Mouse (Mus musculus): ENCODE results near the gene Nt5c2. TPM values are rescaled to one million over a fixed set of nuclear protein-coding genes. Genes with fewer than 3 reads are reported as not detected.

The Nt5c2 gene
- polyA plus RNA-seq, 1 experiment from 2014 or later: 107 TPM

GRCm38 (mm10) chr19:47023546-47023945 is 8.6 kb upstream of the Nt5c2 start:
- no peak overlapping the region for H3K4me2 ChIP-seq
- 80% methylated on average over 13 of the region's 13 CpGs for WGBS
- H3K4me3 ChIP-seq (ENCODE audit: low read depth, low read length): no peak overlapping the region
- no peak overlapping the region for H3K27ac ChIP-seq (ENCODE audit: low read depth, low read length)
- H3K4me1 ChIP-seq (replicated peaks; ENCODE audit: control insufficient read depth, insufficient read depth, low read length): no peaks in the 10 kb centered on the region
- peaks cover 9% of the 10 kb centered on the region for H3K27me3 ChIP-seq (replicated peaks; ENCODE audit: control insufficient read depth, insufficient read depth, low read length)
- no peak for ATAC-seq (replicated peaks; ENCODE audit: low FRiP score)
- DNase-seq (ENCODE audit: low spot score): no peak
- H3K36me3 ChIP-seq (ENCODE audit: control insufficient read depth, insufficient read depth, low read length): no peaks in the 10 kb centered on the region
- H3K9ac ChIP-seq (ENCODE audit: low read depth, low read length): no peak overlapping the region
- H3K9me3 ChIP-seq (ENCODE audit: control insufficient read depth, low read length): no peaks in the 10 kb centered on the region

GRCm38 (mm10) chr19:47022709-47023108 is 7.8 kb upstream of the Nt5c2 start:
- Histone ChIP-seq H3K9me3 (ENCODE audit: control insufficient read depth, low read length) (no peaks in the 10 kb centered on the region), H3K4me2 (no peak overlapping the region), H3K9ac (ENCODE audit: low read depth, low read length) (no peak overlapping the region), H3K4me1 (replicated peaks; ENCODE audit: control insufficient read depth, insufficient read depth, low read length) (no peaks in the 10 kb centered on the region), H3K36me3 (ENCODE audit: control insufficient read depth, insufficient read depth, low read length) (no peaks in the 10 kb centered on the region), H3K27ac (ENCODE audit: low read depth, low read length) (no peak overlapping the region), H3K4me3 (ENCODE audit: low read depth, low read length) (no peak overlapping the region), H3K27me3 (replicated peaks; ENCODE audit: control insufficient read depth, insufficient read depth, low read length) (peaks cover 17% of the 10 kb centered on the region)
- WGBS: 63% methylated on average over 4 of the region's 4 CpGs
- DNase-seq (ENCODE audit: low spot score) (no peak), ATAC-seq (replicated peaks; ENCODE audit: low FRiP score) (no peak)

DNA sequence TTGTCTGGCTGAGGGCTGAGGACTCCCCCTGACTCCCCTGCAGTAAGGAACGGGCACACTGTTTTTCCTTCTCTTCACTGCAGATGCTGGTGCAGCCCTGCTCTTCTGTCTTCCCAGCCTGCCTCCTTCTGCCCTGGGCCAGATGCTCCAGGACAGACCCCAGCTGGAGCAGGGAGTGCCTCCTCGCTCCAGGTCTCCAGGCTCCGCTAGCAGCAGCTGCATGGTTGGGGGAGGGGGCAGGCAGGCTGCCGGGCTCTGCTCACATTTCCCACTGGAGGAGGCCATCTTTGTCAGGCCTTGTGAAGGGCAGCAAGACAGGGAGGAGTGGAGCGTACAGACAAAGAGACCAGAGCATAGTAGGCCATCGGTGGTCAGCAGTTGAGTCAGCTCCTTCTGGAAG is 4.4 kb upstream of the Nt5c2 start:
- DNase-seq (ENCODE audit: low spot score) (no peak), ATAC-seq (replicated peaks; ENCODE audit: low FRiP score) (no peak)
- no peaks in the 10 kb centered on the region for H3K4me1 ChIP-seq (replicated peaks; ENCODE audit: control insufficient read depth, insufficient read depth, low read length)
- no peaks in the 10 kb centered on the region for H3K36me3 ChIP-seq (ENCODE audit: control insufficient read depth, insufficient read depth, low read length)
- H3K9ac ChIP-seq (ENCODE audit: low read depth, low read length): no peak overlapping the region
- H3K9me3 ChIP-seq (ENCODE audit: control insufficient read depth, low read length): no peaks in the 10 kb centered on the region
- no peak overlapping the region for H3K4me3 ChIP-seq (ENCODE audit: low read depth, low read length)
- 35% methylated on average over 6 of the region's 6 CpGs for WGBS
- peaks cover 47% of the 10 kb centered on the region for H3K27me3 ChIP-seq (replicated peaks; ENCODE audit: control insufficient read depth, insufficient read depth, low read length)
- no peak overlapping the region for H3K27ac ChIP-seq (ENCODE audit: low read depth, low read length)
- H3K4me2 ChIP-seq: no peak overlapping the region

DNA sequence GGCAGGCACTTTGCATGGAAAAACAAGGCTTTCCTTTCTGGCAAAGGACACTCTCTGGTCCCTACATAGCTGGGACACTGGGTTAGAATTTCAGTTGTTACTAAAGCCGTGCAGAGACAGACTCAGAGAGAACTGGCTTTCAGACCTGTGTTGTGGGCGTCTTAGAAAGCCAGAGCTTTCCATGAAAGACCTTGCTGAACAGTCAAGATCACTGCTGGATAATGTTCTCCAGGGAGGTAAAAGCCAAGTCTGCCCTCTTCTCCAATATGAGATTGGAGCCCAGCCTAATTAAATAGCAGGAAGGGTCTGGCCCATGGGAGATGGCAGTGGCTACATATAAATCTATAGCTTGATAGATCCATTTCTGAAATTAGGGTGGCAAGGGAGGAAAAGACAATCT is 3.4 kb upstream of the Nt5c2 start:
- ATAC-seq (replicated peaks; ENCODE audit: low FRiP score): no peak
- 53% methylated on average over 2 of the region's 2 CpGs for WGBS
- Histone ChIP-seq H3K4me2 (no peak overlapping the region), H3K4me3 (ENCODE audit: low read depth, low read length) (no peak overlapping the region), H3K4me1 (replicated peaks; ENCODE audit: control insufficient read depth, insufficient read depth, low read length) (no peaks in the 10 kb centered on the region), H3K9me3 (ENCODE audit: control insufficient read depth, low read length) (no peaks in the 10 kb centered on the region), H3K9ac (ENCODE audit: low read depth, low read length) (no peak overlapping the region), H3K27ac (ENCODE audit: low read depth, low read length) (no peak overlapping the region), H3K27me3 (replicated peaks; ENCODE audit: control insufficient read depth, insufficient read depth, low read length) (peaks cover 57% of the 10 kb centered on the region), H3K36me3 (ENCODE audit: control insufficient read depth, insufficient read depth, low read length) (no peaks in the 10 kb centered on the region)
- DNase-seq (ENCODE audit: low spot score): no peak

DNA sequence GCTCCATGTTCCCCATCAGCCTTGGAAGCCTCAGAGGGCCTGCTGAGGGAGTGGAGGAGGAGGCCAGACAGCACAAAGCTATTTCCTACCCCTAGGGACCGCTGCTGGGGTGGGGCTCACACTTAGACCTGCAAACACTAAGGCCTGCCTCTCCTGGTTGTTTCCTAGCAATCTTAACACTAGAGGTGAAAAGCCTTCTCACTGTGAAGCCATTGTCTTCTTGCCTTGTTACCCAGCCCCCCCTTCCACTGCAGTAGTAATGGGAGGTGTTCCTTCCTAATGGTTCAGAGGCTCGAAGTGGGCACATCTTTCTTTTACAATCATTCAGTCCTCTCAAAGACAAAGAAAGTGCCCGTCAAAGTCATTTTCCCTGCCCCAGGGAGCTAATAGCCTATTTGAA is 2.9 kb upstream of the Nt5c2 start:
- ATAC-seq (replicated peaks; ENCODE audit: low FRiP score) (no peak), DNase-seq (ENCODE audit: low spot score) (no peak)
- H3K36me3 ChIP-seq (ENCODE audit: control insufficient read depth, insufficient read depth, low read length): no peaks in the 10 kb centered on the region
- 13% methylated on average over 3 of the region's 3 CpGs for WGBS
- no peak overlapping the region for H3K9ac ChIP-seq (ENCODE audit: low read depth, low read length)
- H3K27ac ChIP-seq (ENCODE audit: low read depth, low read length): no peak overlapping the region
- H3K4me2 ChIP-seq: no peak overlapping the region
- H3K9me3 ChIP-seq (ENCODE audit: control insufficient read depth, low read length): no peaks in the 10 kb centered on the region
- H3K27me3 ChIP-seq (replicated peaks; ENCODE audit: control insufficient read depth, insufficient read depth, low read length): peaks cover 62% of the 10 kb centered on the region
- no peak overlapping the region for H3K4me3 ChIP-seq (ENCODE audit: low read depth, low read length)
- H3K4me1 ChIP-seq (replicated peaks; ENCODE audit: control insufficient read depth, insufficient read depth, low read length): no peaks in the 10 kb centered on the region

DNA sequence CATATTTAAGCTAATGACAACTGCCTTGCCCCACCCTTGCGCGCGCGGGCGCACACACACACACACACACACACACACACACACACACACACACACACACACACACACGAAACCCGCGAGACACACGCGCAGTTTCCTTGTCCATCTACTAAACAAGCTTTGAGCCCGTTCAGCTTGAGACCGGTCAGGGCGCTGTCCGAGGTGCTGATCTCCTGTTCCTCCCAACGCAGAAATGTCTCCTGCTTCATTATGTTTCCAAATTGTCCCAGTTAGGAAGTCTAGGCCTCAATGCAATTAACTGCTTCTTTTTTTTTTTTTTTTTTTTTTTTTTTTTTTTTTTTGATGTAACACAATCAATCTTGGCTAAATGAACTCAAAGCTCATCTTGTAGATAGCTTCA is 1.5 kb upstream of the Nt5c2 start:
- Histone ChIP-seq H3K4me3 (ENCODE audit: low read depth, low read length) (no peak overlapping the region), H3K27ac (ENCODE audit: low read depth, low read length) (no peak overlapping the region), H3K36me3 (ENCODE audit: control insufficient read depth, insufficient read depth, low read length) (no peaks in the 10 kb centered on the region), H3K9ac (ENCODE audit: low read depth, low read length) (no peak overlapping the region), H3K27me3 (replicated peaks; ENCODE audit: control insufficient read depth, insufficient read depth, low read length) (peaks cover 74% of the 10 kb centered on the region), H3K4me2 (no peak overlapping the region), H3K4me1 (replicated peaks; ENCODE audit: control insufficient read depth, insufficient read depth, low read length) (no peaks in the 10 kb centered on the region), H3K9me3 (ENCODE audit: control insufficient read depth, low read length) (no peaks in the 10 kb centered on the region)
- 1% methylated on average over 15 of the region's 15 CpGs for WGBS
- no peak for ATAC-seq (replicated peaks; ENCODE audit: low FRiP score)
- DNase-seq (ENCODE audit: low spot score): peak; percentile 77

GRCm38 (mm10) chr19:47015965-47016364 is 1.0 kb upstream of the Nt5c2 start:
- Histone ChIP-seq H3K4me3 (ENCODE audit: low read depth, low read length) (no peak overlapping the region), H3K27ac (ENCODE audit: low read depth, low read length) (no peak overlapping the region)
- WGBS: 8% methylated on average over 9 of the region's 9 CpGs

DNA sequence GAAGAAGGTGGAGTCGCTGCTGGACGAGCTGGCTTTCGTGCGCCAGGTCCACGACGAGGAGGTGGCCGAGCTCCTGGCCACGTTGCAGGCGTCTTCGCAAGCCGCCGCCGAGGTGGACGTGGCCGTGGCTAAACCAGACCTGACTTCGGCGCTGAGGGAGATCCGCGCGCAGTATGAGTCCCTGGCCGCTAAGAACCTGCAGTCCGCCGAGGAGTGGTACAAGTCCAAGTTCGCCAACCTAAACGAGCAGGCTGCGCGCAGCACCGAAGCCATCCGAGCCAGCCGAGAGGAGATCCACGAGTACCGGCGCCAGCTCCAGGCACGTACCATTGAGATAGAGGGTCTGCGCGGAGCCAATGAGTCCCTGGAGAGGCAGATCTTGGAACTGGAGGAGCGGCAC is 443 bp upstream of the Nt5c2 start:
- Histone ChIP-seq H3K9me3 (ENCODE audit: control insufficient read depth, low read length) (no peaks in the 10 kb centered on the region), H3K4me1 (replicated peaks; ENCODE audit: control insufficient read depth, insufficient read depth, low read length) (no peaks in the 10 kb centered on the region), H3K27me3 (replicated peaks; ENCODE audit: control insufficient read depth, insufficient read depth, low read length) (peaks cover 81% of the 10 kb centered on the region), H3K4me3 (ENCODE audit: low read depth, low read length) (peak overlapping the region; percentile 38), H3K9ac (ENCODE audit: low read depth, low read length) (no peak overlapping the region), H3K27ac (ENCODE audit: low read depth, low read length) (no peak overlapping the region), H3K36me3 (ENCODE audit: control insufficient read depth, insufficient read depth, low read length) (no peaks in the 10 kb centered on the region), H3K4me2 (peak overlapping the region; percentile 58)
- WGBS: 4% methylated on average over 37 of the region's 37 CpGs
- ATAC-seq (replicated peaks; ENCODE audit: low FRiP score) (no peak), DNase-seq (ENCODE audit: low spot score) (no peak)

More at GRCm38 (mm10) chr19:47015965-47016364, 1.0 kb upstream of the Nt5c2 start:
- no peak overlapping the region for H3K9ac ChIP-seq (ENCODE audit: low read depth, low read length)
- no peaks in the 10 kb centered on the region for H3K36me3 ChIP-seq (ENCODE audit: control insufficient read depth, insufficient read depth, low read length)
- H3K4me1 ChIP-seq (replicated peaks; ENCODE audit: control insufficient read depth, insufficient read depth, low read length): no peaks in the 10 kb centered on the region
- ATAC-seq (replicated peaks; ENCODE audit: low FRiP score) (no peak), DNase-seq (ENCODE audit: low spot score) (no peak)
- H3K4me2 ChIP-seq: no peak overlapping the region
- H3K27me3 ChIP-seq (replicated peaks; ENCODE audit: control insufficient read depth, insufficient read depth, low read length): peaks cover 79% of the 10 kb centered on the region
- no peaks in the 10 kb centered on the region for H3K9me3 ChIP-seq (ENCODE audit: control insufficient read depth, low read length)

DNA sequence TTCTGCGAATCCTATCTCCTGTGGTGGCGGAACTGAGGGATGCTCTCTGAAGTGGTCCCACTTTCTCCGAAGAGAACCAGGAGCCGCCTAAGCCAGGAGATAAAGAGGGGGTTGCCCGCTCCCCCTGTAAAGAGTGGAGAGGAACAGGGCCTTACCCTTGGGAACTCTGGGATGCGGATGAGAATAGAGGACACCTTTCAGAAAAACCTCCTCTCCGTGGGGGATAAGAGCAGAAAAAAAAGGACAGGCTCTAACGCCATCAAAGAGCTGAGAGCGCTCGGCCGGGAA is 850 bp downstream of the Nt5c2 start:
- H3K4me3 ChIP-seq (ENCODE audit: low read depth, low read length): peak overlapping the region; percentile 38
- ATAC-seq (replicated peaks; ENCODE audit: low FRiP score) (no peak), DNase-seq (ENCODE audit: low spot score) (no peak)
- no peak overlapping the region for H3K27ac ChIP-seq (ENCODE audit: low read depth, low read length)
- H3K9me3 ChIP-seq (ENCODE audit: control insufficient read depth, low read length): no peaks in the 10 kb centered on the region
- H3K9ac ChIP-seq (ENCODE audit: low read depth, low read length): no peak overlapping the region
- 3% methylated on average over 11 of the region's 11 CpGs for WGBS
- peaks cover 82% of the 10 kb centered on the region for H3K27me3 ChIP-seq (replicated peaks; ENCODE audit: control insufficient read depth, insufficient read depth, low read length)
- peak overlapping the region; percentile 58 for H3K4me2 ChIP-seq
- H3K4me1 ChIP-seq (replicated peaks; ENCODE audit: control insufficient read depth, insufficient read depth, low read length): no peaks in the 10 kb centered on the region
- no peaks in the 10 kb centered on the region for H3K36me3 ChIP-seq (ENCODE audit: control insufficient read depth, insufficient read depth, low read length)

All from liver, embryonic 11.5 days (tissue).